Mouse (Mus musculus) forebrain, embryonic 15.5 days (tissue): ENCODE results near the gene Hils1. TPM values are rescaled to one million over a fixed set of nuclear protein-coding genes. Genes with fewer than 3 reads are reported as not detected.
"Not testable (repeated sequence)": the region's sequence is repeated elsewhere in the genome, so short reads cannot be mapped to it uniquely, and the experiment has no call there.

Experiments used
- ATAC-seq: fragments of 200-750 bp; cut with Nextera tagmentation; replicated peaks from 2 replicates; pipeline ENCODE4 v1.8.0; 2017; ENCODE audit warnings: mild to moderate bottlenecking, moderate TSS enrichment, moderate library complexity
- H3K27ac ChIP-seq: fragments of 300-500 bp; sonication (generic); replicated peaks from 2 replicates; pipeline ENCODE4 v1.5.1; 2015; ENCODE audit warnings: mild to moderate bottlenecking, inconsistent platforms
- H3K27me3 ChIP-seq: fragments of 300-500 bp; sonication (generic); 2 replicates; pipeline ENCODE4 v1.6.1; 2015; ENCODE audit warnings: inconsistent platforms
- H3K36me3 ChIP-seq: fragments of 300-500 bp; sonication (generic); 2 replicates; pipeline ENCODE4 v1.6.1; 2015; ENCODE audit warnings: mild to moderate bottlenecking, inconsistent platforms
- H3K4me1 ChIP-seq: fragments of 300-500 bp; sonication (generic); 2 replicates; pipeline ENCODE4 v1.6.1; 2015; ENCODE audit warnings: inconsistent platforms
- H3K4me2 ChIP-seq: fragments of 300-500 bp; sonication (generic); replicated peaks from 2 replicates; pipeline ENCODE4 v1.6.1; 2015; ENCODE audit warnings: mild to moderate bottlenecking, inconsistent platforms
- H3K4me3 ChIP-seq: fragments of 300-500 bp; sonication (generic); 2 replicates; pipeline ENCODE4 v1.5.1; 2015; ENCODE audit warnings: mild to moderate bottlenecking, inconsistent platforms
- H3K9ac ChIP-seq: fragments of 300-500 bp; sonication (generic); replicated peaks from 2 replicates; pipeline ENCODE4 v1.6.1; 2015; ENCODE audit warnings: mild to moderate bottlenecking, inconsistent platforms
- H3K9me3 ChIP-seq: fragments of 300-500 bp; sonication (generic); 2 replicates; pipeline ENCODE4 v1.6.1; 2016; ENCODE audit warnings: inconsistent platforms
- WGBS: fragments of 180-500 bp; shearing (Covaris S2); methylation state at CpG from one replicate; pipeline ENCODE4 v1.1.7; 2015; ENCODE audit warnings: mixed read lengths; 5-methylcytosine and 5-hydroxymethylcytosine counted together
- polyA plus RNA-seq: library from polyadenylated mRNA; unstranded; fragments of >200 nt; fragmentation: Nextera tagmentation; extraction: Ambion mirVana; gene quantifications from 2 replicates; pipeline ENCODE4 v1.2.1, GENCODE M21; 2015

Hils1 gene
- polyA plus RNA-seq, 1 experiment from 2014 or later: not detected

DNA sequence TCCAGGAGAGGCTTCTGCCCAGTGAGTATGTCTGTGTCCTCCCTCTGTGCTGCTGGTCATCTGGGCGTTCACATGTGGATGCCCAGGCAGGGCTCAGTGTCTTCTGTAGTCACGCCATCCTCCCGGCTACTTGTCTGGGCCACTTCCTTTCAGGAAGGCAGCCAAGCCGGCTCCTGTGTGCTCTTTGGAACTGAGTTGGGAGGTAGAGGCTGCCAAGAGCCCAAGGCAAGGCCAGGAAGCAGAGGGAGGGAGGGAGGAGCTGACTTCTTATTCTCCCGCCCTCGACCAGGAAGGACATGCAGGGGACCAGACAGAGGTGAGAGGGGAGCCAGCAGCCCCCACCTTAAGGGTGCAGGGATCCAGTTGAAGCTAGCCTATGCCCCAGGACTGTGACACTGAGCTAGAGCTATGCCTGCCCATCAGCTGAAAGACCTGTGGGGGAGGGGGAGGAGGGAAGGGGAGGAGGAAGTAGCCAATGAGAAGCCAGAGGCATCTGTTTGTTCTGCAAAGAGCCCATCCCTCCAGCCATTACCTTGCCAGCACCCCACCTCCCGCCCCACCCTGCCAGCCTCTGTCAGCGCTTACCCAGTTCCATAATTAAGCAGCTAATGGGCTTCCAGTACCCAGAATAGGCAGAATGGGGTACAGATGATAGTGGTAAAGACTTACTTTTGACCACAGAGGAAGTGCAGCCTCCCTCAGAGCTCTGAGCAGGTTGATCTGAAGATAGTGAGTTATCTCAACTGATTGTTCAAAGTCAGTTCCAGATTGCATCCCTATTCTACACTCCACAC is 9.1 kb upstream of the Hils1 start:
- Histone ChIP-seq H3K4me1 (peaks cover 18% of the 10 kb centered on the region), H3K36me3 (no peaks in the 10 kb centered on the region), H3K27me3 (no peaks in the 10 kb centered on the region), H3K4me2 (no peak overlapping the region), H3K27ac (peak overlapping the region; percentile 47), H3K9me3 (no peaks in the 10 kb centered on the region), H3K9ac (no peak overlapping the region), H3K4me3 (no peak overlapping the region)
- peak; percentile 41 for ATAC-seq
- WGBS: 16% methylated on average over 8 of the region's 8 CpGs

DNA sequence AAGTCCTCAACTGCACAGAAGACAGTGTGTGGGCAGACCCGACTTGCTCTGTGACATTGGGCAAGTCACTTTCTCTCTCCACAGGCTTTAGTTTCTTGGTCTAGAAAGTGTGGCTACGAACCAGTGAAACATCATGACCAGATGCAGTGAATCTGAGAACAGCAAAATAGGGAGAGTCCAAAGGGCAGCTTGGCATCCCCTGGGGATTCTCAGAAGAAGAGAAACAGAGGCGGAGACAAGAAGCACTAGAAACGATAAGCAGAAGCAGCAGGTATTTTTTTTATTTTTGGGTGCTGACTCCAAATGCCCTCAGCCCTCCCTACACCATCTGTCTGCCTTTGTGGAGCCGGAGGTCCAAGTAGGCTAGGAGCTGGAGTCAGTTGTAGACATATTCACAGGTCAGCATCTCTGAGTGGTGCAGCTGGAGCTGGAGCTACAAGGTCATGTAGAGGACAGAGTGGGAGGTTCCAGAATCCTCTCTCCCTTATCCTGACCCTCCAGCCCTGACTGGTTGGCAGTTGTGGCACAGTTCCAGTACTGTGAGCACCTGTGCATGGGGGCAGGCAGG is 4.8 kb upstream of the Hils1 start:
- no peak overlapping the region for H3K4me2 ChIP-seq
- 80% methylated on average over 5 of the region's 5 CpGs for WGBS
- H3K27me3 ChIP-seq: no peaks in the 10 kb centered on the region
- no peaks in the 10 kb centered on the region for H3K36me3 ChIP-seq
- no peaks in the 10 kb centered on the region for H3K9me3 ChIP-seq
- ATAC-seq: no peak
- H3K27ac ChIP-seq: no peak overlapping the region
- H3K4me1 ChIP-seq: peaks cover 10% of the 10 kb centered on the region
- no peak overlapping the region for H3K9ac ChIP-seq
- H3K4me3 ChIP-seq: no peak overlapping the region

DNA sequence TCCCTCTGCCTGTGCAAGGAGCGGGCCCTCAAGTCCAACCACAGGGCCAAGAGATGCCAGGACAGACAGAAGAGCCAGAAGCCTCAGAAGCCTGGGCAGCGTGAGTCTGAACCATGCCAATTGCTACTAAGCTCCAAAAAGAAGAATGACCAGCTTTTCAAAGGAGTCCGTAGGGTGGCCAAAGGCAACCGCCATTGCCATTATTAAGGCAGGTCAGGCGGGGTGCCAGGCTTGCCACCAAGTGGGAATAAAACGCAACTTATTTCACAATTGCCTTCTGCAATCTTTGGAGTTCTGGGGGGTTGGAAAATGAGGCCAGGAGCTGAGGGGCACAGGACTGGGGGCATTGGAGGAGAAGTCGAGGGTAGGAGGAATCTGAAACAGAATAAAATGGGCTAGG is 794 bp downstream of the Hils1 start:
- Histone ChIP-seq H3K27ac (no peak overlapping the region), H3K4me1 (peaks cover 12% of the 10 kb centered on the region; the same call in 1 of the 2 replicates), H3K9ac (no peak overlapping the region), H3K27me3 (no peaks in the 10 kb centered on the region), H3K4me3 (no peak overlapping the region), H3K9me3 (no peaks in the 10 kb centered on the region), H3K36me3 (no peaks in the 10 kb centered on the region), H3K4me2 (no peak overlapping the region)
- ATAC-seq: no peak
- 58% methylated on average over 7 of the region's 7 CpGs for WGBS

- not testable (repeated sequence) for H3K27ac ChIP-seq, H3K9me3 ChIP-seq, H3K9ac ChIP-seq, H3K27me3 ChIP-seq, H3K4me3 ChIP-seq, ATAC-seq, H3K36me3 ChIP-seq, H3K4me2 ChIP-seq
- peaks cover 12% of the 10 kb centered on the region; the same call in 1 of the 2 replicates for H3K4me1 ChIP-seq
- WGBS: 94% methylated on average over 4 of the region's 4 CpGs
These were observed 2.3 kb downstream of the Hils1 start for GRCm38 (mm10) chr11:94969709-94970108.

- Histone ChIP-seq H3K4me2 (no peak overlapping the region), H3K27ac (no peak overlapping the region), H3K9me3 (no peaks in the 10 kb centered on the region), H3K4me3 (no peak overlapping the region), H3K36me3 (no peaks in the 10 kb centered on the region), H3K9ac (no peak overlapping the region), H3K4me1 (peaks cover 12% of the 10 kb centered on the region; the same call in 1 of the 2 replicates), H3K27me3 (no peaks in the 10 kb centered on the region)
- peak; percentile 57 for ATAC-seq
- 65% methylated on average over 15 of the region's 15 CpGs for WGBS
These were observed 3.0 kb downstream of the Hils1 start for GRCm38 (mm10) chr11:94970210-94970943.

DNA sequence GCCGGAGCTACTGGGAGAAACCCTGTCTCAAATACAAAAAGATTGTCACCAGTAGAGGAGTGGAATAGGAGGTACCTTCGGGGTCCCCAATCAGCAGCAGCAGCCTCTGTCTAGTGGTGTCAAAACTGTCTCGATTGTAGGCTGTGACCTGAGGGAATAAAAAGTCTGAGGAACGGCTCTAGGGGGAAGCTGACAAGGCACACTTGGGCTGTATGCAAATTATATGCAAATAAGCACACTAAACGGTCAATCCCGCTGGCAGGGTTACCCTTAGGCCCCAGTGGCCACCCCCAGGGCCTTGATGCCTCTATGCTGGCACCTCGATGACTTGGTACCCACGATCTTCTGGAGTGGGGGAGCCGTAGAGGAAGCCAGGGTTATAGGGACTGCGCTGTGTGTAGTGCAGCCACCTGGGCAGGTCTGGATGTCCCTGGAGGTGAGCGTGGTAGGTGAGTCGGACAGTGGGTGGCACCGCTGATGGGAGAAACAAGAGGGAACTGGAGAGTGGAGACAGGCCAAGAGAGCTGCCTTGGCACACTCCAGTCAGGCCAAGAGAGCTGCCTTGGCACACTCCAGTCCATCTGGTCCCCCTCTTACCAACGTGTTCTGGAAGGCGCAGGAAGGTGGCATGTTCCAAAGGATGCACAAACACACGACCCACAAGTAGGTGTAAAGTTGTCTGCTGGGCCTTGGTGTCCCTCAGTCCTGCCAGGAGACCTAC is 4.7 kb downstream of the Hils1 start:
- no peak overlapping the region for H3K4me2 ChIP-seq
- H3K9ac ChIP-seq: no peak overlapping the region
- no peak for ATAC-seq
- 48% methylated on average over 16 of the region's 16 CpGs for WGBS
- no peaks in the 10 kb centered on the region for H3K27me3 ChIP-seq
- H3K36me3 ChIP-seq: no peaks in the 10 kb centered on the region
- no peak overlapping the region for H3K27ac ChIP-seq
- no peaks in the 10 kb centered on the region for H3K9me3 ChIP-seq
- peaks cover 12% of the 10 kb centered on the region; the same call in 1 of the 2 replicates for H3K4me1 ChIP-seq
- H3K4me3 ChIP-seq: no peak overlapping the region

DNA sequence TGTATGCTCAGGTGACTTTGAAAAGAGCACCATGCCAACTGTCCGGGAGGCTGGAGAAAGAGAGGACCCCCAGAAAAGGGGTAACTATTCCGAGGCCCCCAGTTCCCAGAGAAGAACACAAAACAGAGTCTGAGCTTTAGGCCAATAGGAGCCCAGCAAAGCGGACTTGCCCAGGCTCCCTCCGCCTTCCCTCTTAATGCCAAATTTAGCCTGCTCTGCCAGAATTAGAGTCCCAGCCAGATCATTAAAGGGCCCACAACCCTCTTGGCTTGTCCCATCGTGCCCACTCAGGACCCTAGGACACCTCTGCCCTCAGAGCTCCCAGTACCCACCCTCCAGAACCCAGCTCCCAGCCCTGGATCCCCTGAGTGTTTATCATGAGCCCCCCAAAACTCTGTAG is 5.5 kb downstream of the Hils1 start:
- Histone ChIP-seq H3K27ac (no peak overlapping the region), H3K9me3 (no peaks in the 10 kb centered on the region), H3K4me1 (peaks cover 14% of the 10 kb centered on the region), H3K9ac (no peak overlapping the region), H3K27me3 (no peaks in the 10 kb centered on the region), H3K4me3 (no peak overlapping the region), H3K36me3 (no peaks in the 10 kb centered on the region), H3K4me2 (no peak overlapping the region)
- ATAC-seq: no peak
- WGBS: 50% methylated on average over 5 of the region's 5 CpGs

GRCm38 (mm10) chr11:94973313-94973712 is 5.9 kb downstream of the Hils1 start:
- ATAC-seq: no peak
- 51% methylated on average over 4 of the region's 4 CpGs for WGBS
- Histone ChIP-seq H3K36me3 (no peaks in the 10 kb centered on the region), H3K4me3 (no peak overlapping the region), H3K4me1 (peaks cover 18% of the 10 kb centered on the region), H3K27me3 (no peaks in the 10 kb centered on the region), H3K4me2 (no peak overlapping the region), H3K9ac (no peak overlapping the region), H3K9me3 (no peaks in the 10 kb centered on the region), H3K27ac (no peak overlapping the region)

DNA sequence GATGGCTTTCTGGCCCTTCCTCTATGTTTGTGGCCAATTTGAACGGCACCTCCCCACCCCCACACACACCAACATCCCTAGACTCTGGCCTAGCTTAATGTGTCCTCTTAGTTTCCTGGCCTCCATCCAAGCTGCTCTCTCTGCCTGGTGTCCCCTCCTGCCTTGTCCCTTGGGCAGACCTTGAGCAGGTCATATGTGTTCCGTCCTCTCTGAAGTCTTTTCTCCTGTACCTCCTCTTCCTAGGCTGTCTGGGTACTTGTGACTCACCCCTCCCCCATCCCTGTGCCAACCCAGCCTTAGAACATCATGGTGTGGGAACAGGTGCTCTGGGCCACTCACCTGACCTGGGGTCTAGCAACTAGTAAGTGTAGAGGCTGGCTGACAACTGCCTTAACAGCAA is 7.6 kb downstream of the Hils1 start:
- no peak overlapping the region for H3K4me2 ChIP-seq
- 85% methylated on average over 2 of the region's 2 CpGs for WGBS

DNA sequence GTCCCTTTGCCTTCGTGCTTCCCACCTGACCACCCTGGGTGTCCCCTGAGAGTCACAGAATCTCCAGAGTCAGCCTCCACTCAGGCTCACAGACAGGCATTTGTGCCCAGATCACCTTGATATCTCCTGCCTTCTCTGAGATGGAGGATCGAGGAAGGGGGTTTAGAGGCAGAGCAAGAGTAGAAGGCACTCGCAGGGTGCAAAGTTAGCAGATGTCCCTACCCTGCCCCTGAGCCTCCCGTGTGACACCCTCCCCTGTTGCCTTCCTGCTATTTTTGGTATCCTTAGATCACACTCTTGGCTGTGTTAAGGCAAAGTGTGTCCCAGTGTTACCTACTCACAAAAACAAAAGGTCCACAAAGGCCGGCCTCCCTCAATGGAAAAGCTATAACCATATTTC is 8.8 kb downstream of the Hils1 start, which contains the start of gene Sgca:
Gene Sgca, minus strand, starts transcription at position 129 of the 400 bp plus-strand sequence.
- no peak within 1 kb of the TSS for H3K4me2 ChIP-seq
- no peaks in the 10 kb centered on the region for H3K36me3 ChIP-seq
- no peak within 1 kb of the TSS for H3K9ac ChIP-seq
- H3K4me3 ChIP-seq: no peak within 1 kb of the TSS
- H3K4me1 ChIP-seq: peaks cover 28% of the 10 kb centered on the region
- no peaks in the 10 kb centered on the region for H3K9me3 ChIP-seq
- no peaks in the 10 kb centered on the region for H3K27me3 ChIP-seq
- WGBS: 80% methylated on average over 5 of the region's 5 CpGs
- ATAC-seq: no peak
- 0 out of 2 replicates have a peak within 1 kb of the TSS, but pooled peaks have one; percentile 97 for H3K27ac ChIP-seq

More for the DNA sequence above, 7.6 kb downstream of the Hils1 start:
- Histone ChIP-seq H3K27me3 (no peaks in the 10 kb centered on the region), H3K9me3 (no peaks in the 10 kb centered on the region), H3K4me1 (peaks cover 28% of the 10 kb centered on the region), H3K27ac (no peak overlapping the region), H3K9ac (no peak overlapping the region), H3K36me3 (no peaks in the 10 kb centered on the region), H3K4me3 (no peak overlapping the region)
- no peak for ATAC-seq

- Histone ChIP-seq H3K27me3 (no peaks in the 10 kb centered on the region), H3K4me2 (peak overlapping the region; percentile 51), H3K4me3 (peak overlapping the region; percentile 33), H3K27ac (peak overlapping the region; percentile 97), H3K9me3 (no peaks in the 10 kb centered on the region), H3K36me3 (no peaks in the 10 kb centered on the region), H3K4me1 (peaks cover 17% of the 10 kb centered on the region), H3K9ac (peak overlapping the region; percentile 49)
- ATAC-seq: peak; percentile 75
- WGBS: 23% methylated on average over 9 of the region's 9 CpGs
These were observed 11.0 kb downstream of the Hils1 start for GRCm38 (mm10) chr11:94978178-94978915.
